Mouse (Mus musculus) olfactory bulb, adult 2 months (tissue): ENCODE measurements around the gene Nudt7.

Experiments used
- CTCF ChIP-seq: fragments of 200-500 bp; IDR thresholded peaks from 2 replicates; pipeline ENCODE4 v1.5.1; 2012; ENCODE audit warnings: low read depth, mild to moderate bottlenecking, low read length, moderate library complexity; ENCODE audit not compliant: insufficient read depth
- POLR2A ChIP-seq: fragments of 200-500 bp; IDR thresholded peaks from 2 replicates; pipeline ENCODE4 v1.6.1; 2012; ENCODE audit warnings: mild to moderate bottlenecking, low read depth, low read length, moderate library complexity; ENCODE audit not compliant: insufficient read depth

DNA sequence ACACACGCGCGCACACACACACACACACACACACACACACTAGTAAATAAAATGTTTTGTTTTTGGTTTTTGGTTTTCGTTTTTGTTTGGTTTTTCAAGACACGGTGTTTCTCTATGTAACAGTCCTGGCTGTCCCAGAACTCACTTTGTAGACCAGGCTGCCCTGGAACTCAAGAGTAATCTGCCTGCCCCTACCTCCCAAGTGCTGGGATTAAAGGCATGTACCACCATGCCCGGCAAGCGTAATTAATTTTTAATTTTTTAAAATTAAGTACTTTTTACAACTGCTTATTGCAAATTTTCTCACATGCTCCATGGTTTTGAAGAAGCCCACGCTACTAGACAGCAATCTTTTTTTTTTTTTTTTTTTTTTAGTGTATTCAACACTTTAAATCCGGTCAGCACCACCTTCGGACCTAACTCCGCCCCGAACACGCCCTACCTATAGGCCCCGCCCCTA lies 277 bp upstream of the Nudt7 start:
- TF ChIP-seq CTCF (no peak), POLR2A (no peak)
